Mouse (Mus musculus): ENCODE data around the gene Ehbp1.

Ehbp1 gene

GRCm38 (mm10) chr11:22050864-22051263 is 291.2 kb downstream of the Ehbp1 start:
- no peak for DNase-seq

GRCm38 (mm10) chr11:22039854-22040426 is 302.2 kb downstream of the Ehbp1 start:
- DNase-seq = no peak

- no peak for DNase-seq
Observed at GRCm38 (mm10) chr11:22034564-22035105, 307.5 kb downstream of the Ehbp1 start.

DNA sequence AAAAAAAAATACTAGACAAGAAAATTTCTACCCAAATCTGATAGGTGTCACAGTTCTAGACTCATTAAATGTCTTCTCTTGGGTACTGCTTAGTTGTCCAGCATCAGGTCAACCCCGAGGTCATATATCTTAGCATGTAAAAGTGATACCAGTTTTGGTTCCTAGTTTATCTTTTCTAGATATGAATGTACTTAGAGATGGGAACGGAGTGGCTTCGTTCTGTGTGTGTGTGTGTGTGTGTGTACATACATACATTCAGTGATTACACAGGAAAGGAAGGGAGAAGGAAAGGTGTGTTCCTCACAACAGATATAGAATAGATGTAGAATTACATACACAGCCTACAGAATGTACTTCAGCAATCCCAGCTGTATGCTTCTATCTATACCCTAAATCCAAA is 308.5 kb downstream of the Ehbp1 start:
- no peak for DNase-seq

DNA sequence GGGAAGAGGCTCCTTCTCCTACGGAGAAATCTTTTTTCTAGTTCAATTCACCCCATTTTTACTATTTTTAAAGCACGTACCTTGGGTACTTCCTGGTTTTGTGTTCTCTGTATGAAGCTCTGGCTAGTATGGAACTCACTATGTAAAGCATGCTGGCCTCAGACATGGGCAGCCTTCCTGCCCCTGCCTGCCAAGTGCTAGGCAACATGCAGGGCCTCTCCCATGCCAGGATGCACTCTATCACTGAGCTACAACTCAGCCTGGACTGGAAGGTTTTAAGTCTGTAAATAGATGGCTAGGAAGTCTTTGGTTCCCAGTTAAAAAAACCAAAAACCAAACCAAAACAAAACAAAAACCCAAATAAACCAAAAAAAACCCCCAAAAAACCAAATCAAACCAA is 321.5 kb downstream of the Ehbp1 start:
- DNase-seq = peak; percentile 48 to 73

GRCm38 (mm10) chr11:22017444-22017843 is 324.6 kb downstream of the Ehbp1 start:
- no peak for DNase-seq

DNA sequence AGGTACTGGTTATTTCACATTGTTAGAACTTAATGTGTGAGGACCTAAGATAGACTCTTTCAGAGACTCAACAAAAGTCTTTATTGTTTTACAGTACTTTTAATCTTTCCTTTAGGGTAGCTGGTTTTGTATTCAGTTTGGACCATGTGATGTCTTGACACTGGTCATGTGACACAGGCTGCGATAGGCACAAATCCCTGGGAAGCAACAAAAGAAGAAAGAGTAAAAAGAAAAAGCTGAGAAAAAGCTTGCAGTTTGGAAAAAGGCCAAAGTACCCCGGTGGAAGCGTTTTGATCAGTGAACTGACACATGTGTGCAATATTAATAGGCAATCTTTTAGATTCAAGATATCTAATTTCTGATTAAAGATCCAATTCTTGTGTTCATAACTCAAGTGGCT is 325.8 kb downstream of the Ehbp1 start:
- no peak for DNase-seq

DNA sequence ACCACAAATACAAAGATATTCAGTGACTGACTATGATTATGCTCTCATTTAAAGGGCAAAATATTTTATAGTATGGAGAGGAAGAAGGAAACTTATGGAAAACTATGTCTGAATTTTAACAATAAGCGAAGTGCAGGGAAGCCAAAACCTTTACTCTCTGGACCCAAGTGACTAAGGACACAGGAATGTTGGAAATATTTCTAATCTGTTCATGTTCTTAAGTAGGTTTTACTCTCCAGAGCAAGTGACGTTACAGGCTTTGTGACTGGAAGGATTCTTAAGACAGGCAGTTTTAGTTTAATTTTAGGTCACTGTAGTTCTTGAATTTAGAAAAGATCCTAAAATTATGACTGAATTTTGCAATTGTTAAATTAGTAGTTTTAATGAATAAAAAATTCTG is 333.3 kb downstream of the Ehbp1 start:
- DNase-seq = no peak

- peak; percentile 11 to 25 for DNase-seq
Observed at GRCm38 (mm10) chr11:22008129-22008596, 333.9 kb downstream of the Ehbp1 start.

- DNase-seq = no peak
Observed at GRCm38 (mm10) chr11:22007781-22008110, 334.3 kb downstream of the Ehbp1 start.

- peak; percentile 44 to 45 for DNase-seq
Observed at GRCm38 (mm10) chr11:22007088-22007780, 334.9 kb downstream of the Ehbp1 start.

DNA sequence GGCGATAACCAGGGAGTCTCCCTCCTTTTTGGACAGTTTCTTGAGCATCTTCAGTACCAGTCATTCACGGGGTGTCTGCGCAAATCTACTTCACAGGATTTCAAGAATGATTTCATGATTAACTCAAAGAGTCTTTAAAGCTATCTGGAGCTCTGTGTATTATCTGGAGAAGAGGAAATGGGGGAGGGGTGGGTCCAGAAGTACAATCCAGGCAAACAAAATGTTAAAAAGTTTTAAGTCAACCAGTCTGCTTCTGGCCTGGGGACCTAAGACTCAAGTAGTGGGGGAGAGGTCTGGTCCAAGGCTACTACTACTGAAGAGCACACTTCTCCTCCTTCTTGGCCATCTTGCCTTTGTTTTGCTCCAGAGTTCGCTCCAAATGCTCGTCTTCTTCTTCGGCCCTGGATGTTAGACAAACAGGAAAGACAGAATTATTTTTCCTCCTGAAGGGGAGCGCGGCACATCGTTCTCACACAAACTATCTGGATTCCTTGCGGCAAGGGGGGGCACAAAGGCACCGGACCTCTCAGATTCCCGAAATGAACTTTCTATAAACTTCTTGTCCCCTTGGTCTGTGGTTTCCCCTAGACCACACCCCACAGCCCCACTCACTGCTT is 335.5 kb downstream of the Ehbp1 start:
- no peak for DNase-seq

DNA sequence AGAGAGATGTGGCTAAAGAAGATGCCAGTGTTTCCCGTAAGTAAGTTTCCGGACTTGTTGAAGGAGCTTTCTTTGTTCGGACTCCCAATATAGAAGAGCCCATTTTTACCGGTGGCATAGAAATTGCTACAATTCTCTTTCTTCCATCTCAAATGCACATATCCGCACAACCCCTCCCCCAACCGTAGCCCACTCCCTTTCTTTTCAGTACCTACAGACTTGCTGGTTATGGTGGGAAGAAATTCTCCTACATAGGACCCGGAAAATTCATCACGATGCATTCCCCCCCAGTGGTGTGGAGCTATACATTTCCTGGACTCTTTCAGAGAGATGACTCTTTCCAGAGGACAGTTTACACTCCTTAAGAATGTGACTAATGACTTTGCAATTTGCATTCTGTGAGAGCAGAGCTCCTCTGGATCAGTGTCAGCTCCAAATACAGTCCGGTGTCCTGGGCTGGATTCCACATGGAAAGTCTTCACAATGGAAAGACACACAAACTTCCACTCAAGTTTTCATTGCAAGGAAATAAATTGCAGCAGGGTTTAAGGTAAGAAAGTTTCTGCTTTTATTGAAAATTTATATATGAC is 336.7 kb downstream of the Ehbp1 start:
- DNase-seq = no peak

DNA sequence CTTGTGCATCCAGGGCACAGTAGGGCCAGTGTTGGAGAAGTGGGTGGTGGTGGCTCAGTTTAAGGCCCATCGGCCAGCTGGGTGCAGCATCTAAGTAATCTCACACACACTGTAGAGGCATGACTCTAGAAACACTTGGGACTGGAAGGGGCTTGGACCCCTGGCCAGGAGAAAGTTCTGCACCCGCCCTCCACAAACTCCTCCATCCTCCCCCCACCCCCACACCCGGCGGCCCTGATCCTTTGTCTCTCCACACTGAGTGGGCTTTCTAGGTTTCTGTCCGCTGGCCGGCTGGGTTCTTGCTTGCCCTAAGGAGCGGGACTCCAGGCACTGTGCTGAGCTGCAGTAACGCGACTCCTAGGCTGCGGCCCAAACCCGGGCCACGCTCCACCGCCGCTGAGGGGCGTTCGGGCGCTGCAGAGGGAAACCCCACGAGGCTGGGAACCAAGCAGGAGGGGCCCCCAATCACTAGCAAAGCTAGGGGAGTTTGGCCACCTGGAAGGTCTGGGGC is 337.7 kb downstream of the Ehbp1 start:
- DNase-seq = peak; percentile 26 to 33

DNA sequence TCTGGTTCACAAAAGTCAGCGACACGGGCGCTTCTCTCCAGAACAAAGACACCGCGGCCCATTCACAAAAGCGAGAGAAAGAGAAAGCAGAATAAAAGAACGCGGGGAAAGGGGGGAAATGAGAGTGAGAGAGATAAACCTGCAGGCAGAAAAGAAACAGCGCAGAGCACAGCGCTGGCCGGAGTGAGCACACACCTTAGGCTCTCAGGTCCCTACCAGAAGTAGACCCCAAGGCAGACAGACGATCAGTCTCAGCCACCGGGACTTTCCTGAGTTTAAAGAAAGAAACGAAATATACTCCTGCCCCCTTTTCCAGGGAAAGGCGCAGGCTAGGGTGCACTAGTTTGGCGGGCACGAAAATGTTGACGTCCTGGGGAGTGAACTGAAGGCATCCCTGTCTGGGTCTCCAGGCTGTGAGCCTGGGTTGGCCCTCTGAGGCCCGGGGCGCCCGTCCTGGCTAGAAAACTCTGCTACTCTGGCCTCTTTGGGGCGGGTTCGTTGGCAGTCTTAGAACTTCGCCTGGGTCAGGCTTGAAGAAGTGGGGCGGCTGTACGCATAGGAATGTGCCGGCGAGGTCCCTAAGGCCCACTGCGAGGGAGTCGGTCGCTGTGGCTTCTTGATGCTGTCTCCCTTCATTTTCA is 338.6 kb downstream of the Ehbp1 start:
- DNase-seq = peak; percentile 23 to 36

- peak; percentile 48 to 49 for DNase-seq
Observed at GRCm38 (mm10) chr11:22002783-22003340, 339.2 kb downstream of the Ehbp1 start, which contains the start of gene Otx1. Otx1 (minus strand) TSS chr11:22002897.

- peak in 1 of 2 experiments; percentile 36 for DNase-seq
Observed at GRCm38 (mm10) chr11:22002062-22002782, 339.9 kb downstream of the Ehbp1 start.

DNA sequence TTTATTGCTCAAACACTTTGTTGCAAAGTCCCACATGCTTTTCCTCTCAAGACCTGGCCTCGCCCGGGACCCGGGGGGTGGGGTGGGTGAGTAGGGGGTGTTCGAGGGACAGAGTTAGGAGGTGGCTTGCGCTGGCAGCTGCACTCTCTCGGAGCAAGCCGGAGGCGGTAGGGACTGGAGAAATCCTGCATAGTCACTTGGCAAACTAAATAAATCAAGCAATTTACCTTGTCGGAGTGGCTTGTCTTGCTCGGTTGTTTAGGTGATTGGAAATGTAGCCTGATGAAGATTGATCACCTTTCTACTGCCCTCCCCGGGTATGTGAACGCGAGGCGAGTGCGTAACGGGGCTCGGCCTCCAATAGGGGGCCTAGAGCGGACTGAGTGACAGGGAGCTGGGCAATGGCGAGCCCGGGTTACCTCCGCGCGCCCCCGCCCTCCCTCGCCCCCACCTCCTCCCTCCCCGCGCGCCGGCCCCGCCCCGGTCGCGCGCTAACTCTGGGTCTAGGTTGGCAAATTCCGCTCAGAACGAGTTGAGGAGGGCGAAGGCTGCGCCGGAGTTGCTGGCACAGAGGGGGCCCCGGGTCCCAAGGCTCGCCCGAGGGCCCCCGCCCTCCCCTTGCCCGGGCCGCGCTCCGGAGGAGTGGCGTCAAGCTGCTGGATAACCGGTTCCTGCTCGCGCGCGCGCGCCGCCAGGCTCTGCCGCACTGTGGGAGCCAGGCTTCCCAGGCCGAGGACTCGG is 340.6 kb downstream of the Ehbp1 start:
- DNase-seq = peak; percentile 78 to 81

GRCm38 (mm10) chr11:22000316-22001076 is 341.6 kb downstream of the Ehbp1 start:
- DNase-seq = peak in 1 of 2 experiments; percentile 23

All from cerebellum, postnatal 14 days (tissue).